Mouse (Mus musculus): ENCODE measurements around the gene Rasl12. TPM values are rescaled to one million over a fixed set of nuclear protein-coding genes. Genes with fewer than 3 reads are reported as not detected.

Rasl12 gene
- polyA plus RNA-seq, 1 experiment from 2014 or later, result 7.6 TPM

DNA sequence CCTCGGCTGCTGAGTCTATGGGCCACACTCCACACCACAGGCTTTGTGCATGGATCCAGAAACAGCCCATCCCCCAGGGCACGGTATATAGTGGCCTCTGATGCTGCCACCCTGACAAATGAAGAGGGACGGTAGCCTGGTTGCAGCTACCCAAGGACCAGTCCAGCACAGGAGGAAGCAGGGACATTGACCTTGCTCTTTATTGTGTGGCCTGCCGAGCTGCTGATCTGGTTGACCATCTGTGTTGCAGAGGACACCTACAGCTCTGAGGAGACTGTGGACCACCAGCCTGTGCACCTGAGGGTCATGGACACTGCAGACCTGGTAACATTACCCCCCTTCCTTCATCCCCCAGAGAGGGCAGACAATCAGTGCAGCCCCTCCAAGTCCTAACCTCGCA, 9.0 kb downstream of the Rasl12 start:
- Histone ChIP-seq H3K36me3 (ENCODE audit: control insufficient read depth, insufficient read depth, low read length) (no peaks in the 10 kb centered on the region), H3K27ac (ENCODE audit: low read length) (no peak overlapping the region), H3K4me1 (ENCODE audit: control insufficient read depth, insufficient read depth, low read length) (0 out of 2 replicates have a peak, but pooled peaks cover 2% of the 10 kb centered on the region), H3K9me3 (replicated peaks; ENCODE audit: control insufficient read depth, low read length) (no peaks in the 10 kb centered on the region), H3K9ac (ENCODE audit: low read length) (no peak overlapping the region), H3K4me2 (ENCODE audit: low read depth, low read length) (no peak overlapping the region), H3K27me3 (ENCODE audit: control insufficient read depth, insufficient read depth, low read length) (no peaks in the 10 kb centered on the region), H3K4me3 (replicated peaks; ENCODE audit: low read length) (no peak overlapping the region)
- WGBS, result 81% methylated on average over 5 of the region's 5 CpGs
- ATAC-seq (ENCODE audit: insufficient read depth, low FRiP score), result no peak

DNA sequence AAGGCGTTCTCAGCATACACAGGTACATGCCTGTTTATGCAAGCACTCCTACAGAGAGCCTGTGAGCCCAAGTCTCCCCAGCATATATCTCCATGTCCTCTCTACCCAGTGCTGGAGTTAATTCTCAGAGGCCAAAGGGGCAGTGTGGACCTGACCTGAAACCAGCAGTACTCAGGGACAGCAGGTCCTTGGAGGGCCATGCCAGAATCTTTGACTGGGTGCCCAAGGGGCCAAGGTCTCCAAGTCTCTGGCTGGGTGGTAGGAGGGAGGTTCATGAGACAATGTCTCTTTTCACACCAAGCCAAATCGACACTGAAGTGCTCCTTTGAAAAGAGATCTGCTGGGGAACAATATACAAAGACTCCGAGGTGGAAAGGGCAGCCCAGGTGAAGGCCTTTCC, 9.6 kb downstream of the Rasl12 start:
- Histone ChIP-seq H3K9me3 (replicated peaks; ENCODE audit: control insufficient read depth, low read length) (no peaks in the 10 kb centered on the region), H3K9ac (ENCODE audit: low read length) (no peak overlapping the region), H3K4me3 (replicated peaks; ENCODE audit: low read length) (no peak overlapping the region), H3K36me3 (ENCODE audit: control insufficient read depth, insufficient read depth, low read length) (no peaks in the 10 kb centered on the region), H3K4me1 (ENCODE audit: control insufficient read depth, insufficient read depth, low read length) (0 out of 2 replicates have a peak, but pooled peaks cover 2% of the 10 kb centered on the region), H3K27me3 (ENCODE audit: control insufficient read depth, insufficient read depth, low read length) (no peaks in the 10 kb centered on the region), H3K4me2 (ENCODE audit: low read depth, low read length) (no peak overlapping the region), H3K27ac (ENCODE audit: low read length) (no peak overlapping the region)
- WGBS, result 79% methylated on average over 3 of the region's 3 CpGs
- no peak for ATAC-seq (ENCODE audit: insufficient read depth, low FRiP score)

DNA sequence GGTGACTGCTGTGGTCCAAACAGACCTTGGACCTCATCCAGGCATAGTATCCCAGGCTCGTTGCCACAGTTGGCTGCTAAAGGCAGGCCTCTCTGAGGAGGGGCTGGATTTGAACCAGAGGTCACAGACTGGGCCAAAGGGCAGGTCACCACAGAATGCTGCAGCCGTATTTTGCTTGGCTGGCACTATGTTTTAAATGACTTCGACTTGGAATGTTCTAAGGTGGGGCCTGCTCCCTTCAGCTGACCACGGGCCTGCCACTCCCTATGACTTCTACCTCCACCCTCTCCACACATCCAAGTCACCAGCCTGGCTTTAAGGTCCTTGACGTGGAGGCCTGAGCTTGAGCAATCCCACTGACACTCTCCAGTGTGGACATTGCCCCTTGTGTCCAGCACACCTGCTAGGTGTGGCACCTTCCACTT, 10.6 kb downstream of the Rasl12 start:
- Histone ChIP-seq H3K27ac (ENCODE audit: low read length) (no peak overlapping the region), H3K9ac (ENCODE audit: low read length) (no peak overlapping the region), H3K4me2 (ENCODE audit: low read depth, low read length) (no peak overlapping the region), H3K4me1 (ENCODE audit: control insufficient read depth, insufficient read depth, low read length) (0 out of 2 replicates have a peak, but pooled peaks cover 2% of the 10 kb centered on the region), H3K4me3 (replicated peaks; ENCODE audit: low read length) (no peak overlapping the region), H3K27me3 (ENCODE audit: control insufficient read depth, insufficient read depth, low read length) (no peaks in the 10 kb centered on the region), H3K9me3 (replicated peaks; ENCODE audit: control insufficient read depth, low read length) (no peaks in the 10 kb centered on the region), H3K36me3 (ENCODE audit: control insufficient read depth, insufficient read depth, low read length) (no peaks in the 10 kb centered on the region)
- 52% methylated on average over 5 of the region's 5 CpGs for WGBS
- ATAC-seq (ENCODE audit: insufficient read depth, low FRiP score), result peak; percentile 83

DNA sequence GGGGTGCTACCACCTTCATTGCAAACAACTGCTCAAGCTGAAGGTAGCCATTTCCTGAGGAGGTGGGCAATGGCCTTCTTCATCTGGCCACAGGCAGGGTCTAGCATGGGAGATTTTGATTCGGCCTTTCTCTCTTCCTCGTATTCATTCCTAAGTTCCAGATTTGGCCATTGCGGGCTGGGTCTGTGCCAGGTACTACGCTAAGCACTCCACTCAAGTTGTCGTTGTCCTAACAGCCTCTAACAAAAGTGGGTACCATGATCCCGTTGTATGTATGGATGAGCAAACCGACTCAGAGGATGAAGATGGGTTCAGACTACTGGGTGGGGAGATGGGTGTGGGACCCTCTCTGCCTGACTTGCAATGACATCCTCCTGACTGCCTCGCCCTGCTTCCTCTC, 12.1 kb downstream of the Rasl12 start:
- Histone ChIP-seq H3K27ac (ENCODE audit: low read length) (no peak overlapping the region), H3K27me3 (ENCODE audit: control insufficient read depth, insufficient read depth, low read length) (no peaks in the 10 kb centered on the region), H3K4me2 (ENCODE audit: low read depth, low read length) (no peak overlapping the region), H3K4me1 (ENCODE audit: control insufficient read depth, insufficient read depth, low read length) (no peaks in the 10 kb centered on the region), H3K9ac (ENCODE audit: low read length) (no peak overlapping the region), H3K4me3 (replicated peaks; ENCODE audit: low read length) (no peak overlapping the region), H3K9me3 (replicated peaks; ENCODE audit: control insufficient read depth, low read length) (no peaks in the 10 kb centered on the region), H3K36me3 (ENCODE audit: control insufficient read depth, insufficient read depth, low read length) (no peaks in the 10 kb centered on the region)
- WGBS, result 90% methylated on average over 8 of the region's 8 CpGs
- no peak for ATAC-seq (ENCODE audit: insufficient read depth, low FRiP score)

DNA sequence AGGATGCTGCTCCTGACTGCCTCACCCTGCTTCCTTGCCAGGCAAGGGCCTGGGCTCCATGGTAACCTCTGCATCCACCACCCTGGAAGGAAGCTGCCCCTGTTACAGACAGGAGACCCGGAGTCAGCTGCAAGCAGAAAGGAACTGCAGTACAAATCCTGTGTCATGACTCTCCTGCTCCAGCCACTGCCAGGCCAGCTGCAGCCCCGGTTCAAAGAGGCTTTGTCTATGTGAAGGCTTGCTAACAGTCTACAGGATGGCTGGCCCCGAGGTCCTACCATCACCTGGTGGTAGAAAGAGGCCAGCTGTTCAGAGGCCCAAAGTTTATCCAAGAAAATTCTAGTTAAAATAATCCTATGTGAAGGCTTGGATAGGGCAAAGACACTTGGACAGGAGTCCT, 13.0 kb downstream of the Rasl12 start:
- Histone ChIP-seq H3K36me3 (ENCODE audit: control insufficient read depth, insufficient read depth, low read length) (no peaks in the 10 kb centered on the region), H3K4me3 (replicated peaks; ENCODE audit: low read length) (no peak overlapping the region), H3K4me1 (ENCODE audit: control insufficient read depth, insufficient read depth, low read length) (no peaks in the 10 kb centered on the region), H3K27ac (ENCODE audit: low read length) (no peak overlapping the region), H3K9me3 (replicated peaks; ENCODE audit: control insufficient read depth, low read length) (no peaks in the 10 kb centered on the region), H3K4me2 (ENCODE audit: low read depth, low read length) (no peak overlapping the region), H3K9ac (ENCODE audit: low read length) (no peak overlapping the region), H3K27me3 (ENCODE audit: control insufficient read depth, insufficient read depth, low read length) (no peaks in the 10 kb centered on the region)
- no peak for ATAC-seq (ENCODE audit: insufficient read depth, low FRiP score)
- WGBS, result 52% methylated on average over 3 of the region's 3 CpGs

DNA sequence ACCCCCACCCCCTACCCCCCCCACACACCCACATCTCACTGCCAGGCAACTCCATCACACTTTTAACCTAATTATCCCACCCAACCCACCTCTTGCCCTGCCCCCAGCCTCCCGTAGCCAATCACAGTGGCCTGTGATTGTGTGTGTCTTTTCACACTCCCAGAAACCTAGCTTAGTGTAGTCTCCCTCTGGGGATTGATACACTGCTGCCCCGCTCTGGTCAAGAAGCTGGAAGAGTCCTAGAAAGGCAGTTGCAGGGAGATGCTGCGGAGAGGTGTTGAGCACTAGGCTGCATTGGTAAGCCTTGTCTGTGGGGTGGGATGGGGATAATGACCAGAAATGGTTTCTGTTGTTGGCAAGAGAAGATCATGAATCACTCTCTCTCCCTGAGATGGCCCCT, 19.4 kb downstream of the Rasl12 start:
- Histone ChIP-seq H3K9ac (ENCODE audit: low read length) (no peak overlapping the region), H3K4me2 (ENCODE audit: low read depth, low read length) (no peak overlapping the region), H3K27me3 (ENCODE audit: control insufficient read depth, insufficient read depth, low read length) (no peaks in the 10 kb centered on the region), H3K4me1 (ENCODE audit: control insufficient read depth, insufficient read depth, low read length) (no peaks in the 10 kb centered on the region), H3K36me3 (ENCODE audit: control insufficient read depth, insufficient read depth, low read length) (no peaks in the 10 kb centered on the region), H3K27ac (ENCODE audit: low read length) (no peak overlapping the region), H3K4me3 (replicated peaks; ENCODE audit: low read length) (no peak overlapping the region), H3K9me3 (replicated peaks; ENCODE audit: control insufficient read depth, low read length) (no peaks in the 10 kb centered on the region)
- ATAC-seq (ENCODE audit: insufficient read depth, low FRiP score), result no peak
- WGBS, result 35% methylated on average over 3 of the region's 3 CpGs

DNA sequence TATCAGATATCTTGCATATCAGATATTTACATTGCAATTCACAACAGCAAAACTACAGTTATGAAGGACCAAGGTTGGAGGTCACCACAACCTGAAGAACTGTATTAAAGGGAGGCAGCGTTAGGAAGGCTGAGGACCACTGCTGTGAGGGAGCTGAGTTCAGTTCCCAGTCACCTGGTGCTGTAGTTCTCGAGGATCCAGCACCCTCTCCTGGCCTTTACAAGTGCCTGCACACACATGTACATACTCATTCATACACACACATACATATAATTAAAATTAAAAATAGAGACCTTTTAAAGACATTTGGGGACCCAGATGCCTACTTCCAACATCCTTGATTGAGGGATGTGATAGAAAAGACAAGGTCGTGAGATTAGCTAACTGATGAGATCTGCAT, 21.3 kb downstream of the Rasl12 start:
- Histone ChIP-seq H3K27me3 (ENCODE audit: control insufficient read depth, insufficient read depth, low read length) (no peaks in the 10 kb centered on the region), H3K27ac (ENCODE audit: low read length) (no peak overlapping the region), H3K4me2 (ENCODE audit: low read depth, low read length) (no peak overlapping the region), H3K9ac (ENCODE audit: low read length) (no peak overlapping the region), H3K4me3 (replicated peaks; ENCODE audit: low read length) (no peak overlapping the region), H3K9me3 (replicated peaks; ENCODE audit: control insufficient read depth, low read length) (no peaks in the 10 kb centered on the region), H3K4me1 (ENCODE audit: control insufficient read depth, insufficient read depth, low read length) (no peaks in the 10 kb centered on the region), H3K36me3 (ENCODE audit: control insufficient read depth, insufficient read depth, low read length) (no peaks in the 10 kb centered on the region)
- 67% methylated on average over 3 of the region's 3 CpGs for WGBS
- ATAC-seq (ENCODE audit: insufficient read depth, low FRiP score), result no peak

DNA sequence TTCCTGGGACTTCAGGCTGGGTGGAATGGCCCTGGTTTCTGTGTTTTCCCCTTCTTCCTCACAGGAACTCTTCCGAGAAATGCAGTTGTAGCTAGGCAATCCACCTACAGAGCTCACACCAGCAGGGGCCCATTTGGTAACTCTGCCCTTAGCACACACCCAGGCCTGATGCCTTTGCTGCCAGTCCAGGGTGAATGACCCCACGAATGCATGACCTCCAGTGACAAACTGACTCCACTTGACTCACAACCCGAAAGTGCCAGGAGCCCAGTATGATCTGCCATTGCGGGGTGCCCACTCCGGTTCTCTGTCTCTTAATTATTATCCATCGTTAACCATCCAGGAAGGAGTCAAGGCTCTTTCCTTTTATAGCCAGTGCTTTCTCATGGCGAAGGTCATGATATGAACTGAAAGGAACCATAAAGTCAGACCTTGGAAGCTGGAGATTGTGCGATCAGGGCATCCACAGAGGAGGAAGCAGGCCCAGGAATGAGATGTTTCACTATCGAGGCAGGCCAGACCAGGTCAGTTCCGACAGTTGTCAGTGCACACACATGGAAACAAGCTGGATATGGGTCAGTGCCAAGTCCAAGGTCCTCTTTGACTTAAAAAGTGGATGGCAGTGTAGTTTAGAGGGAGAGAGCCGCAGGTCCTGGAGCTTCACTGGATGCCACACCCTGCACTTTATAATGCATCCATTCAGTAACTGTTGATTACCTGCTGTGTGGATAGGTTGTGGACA, 24.6 kb downstream of the Rasl12 start, which contains the start of gene Slc51b:
Gene Slc51b, minus strand, starts transcription at position 196 of the 742 bp plus-strand sequence.
- Histone ChIP-seq H3K27me3 (ENCODE audit: control insufficient read depth, insufficient read depth, low read length) (no peaks in the 10 kb centered on the region), H3K4me3 (replicated peaks; ENCODE audit: low read length) (no peak within 1 kb of the TSS), H3K4me2 (ENCODE audit: low read depth, low read length) (no peak within 1 kb of the TSS), H3K9me3 (replicated peaks; ENCODE audit: control insufficient read depth, low read length) (no peaks in the 10 kb centered on the region), H3K9ac (ENCODE audit: low read length) (no peak within 1 kb of the TSS), H3K27ac (ENCODE audit: low read length) (no peak within 1 kb of the TSS), H3K36me3 (ENCODE audit: control insufficient read depth, insufficient read depth, low read length) (no peaks in the 10 kb centered on the region), H3K4me1 (ENCODE audit: control insufficient read depth, insufficient read depth, low read length) (no peaks in the 10 kb centered on the region)
- no peak for ATAC-seq (ENCODE audit: insufficient read depth, low FRiP score)
- WGBS, result 76% methylated on average over 11 of the region's 11 CpGs

DNA sequence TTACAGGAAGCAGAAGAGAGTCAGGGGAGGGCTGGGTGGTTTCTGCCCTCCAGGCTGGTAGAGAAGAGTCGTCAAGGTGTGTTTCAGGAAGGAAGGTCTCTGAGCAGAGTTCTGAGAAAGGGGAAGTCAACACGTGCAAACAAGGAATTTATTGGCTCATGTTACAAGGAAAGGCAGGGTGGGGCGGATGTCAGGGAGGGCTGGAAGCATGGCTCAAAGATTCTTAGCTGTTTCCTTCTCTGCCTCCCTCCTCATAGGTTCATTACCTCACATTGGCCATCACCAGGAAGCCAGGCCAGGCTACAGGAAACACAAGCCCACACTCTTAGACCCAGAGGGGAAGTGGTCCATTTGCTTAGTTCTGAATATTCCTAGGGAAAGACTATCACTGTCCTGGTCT, 26.1 kb downstream of the Rasl12 start:
- Histone ChIP-seq H3K9me3 (replicated peaks; ENCODE audit: control insufficient read depth, low read length) (no peaks in the 10 kb centered on the region), H3K4me3 (replicated peaks; ENCODE audit: low read length) (no peak overlapping the region), H3K27ac (ENCODE audit: low read length) (no peak overlapping the region), H3K27me3 (ENCODE audit: control insufficient read depth, insufficient read depth, low read length) (no peaks in the 10 kb centered on the region), H3K4me1 (ENCODE audit: control insufficient read depth, insufficient read depth, low read length) (no peaks in the 10 kb centered on the region), H3K4me2 (ENCODE audit: low read depth, low read length) (no peak overlapping the region), H3K9ac (ENCODE audit: low read length) (no peak overlapping the region), H3K36me3 (ENCODE audit: control insufficient read depth, insufficient read depth, low read length) (no peaks in the 10 kb centered on the region)
- ATAC-seq (ENCODE audit: insufficient read depth, low FRiP score), result no peak
- WGBS, result 17% methylated on average over 3 of the region's 3 CpGs

Data from stomach, embryonic 16.5 days (tissue).